Mouse (Mus musculus) midbrain, embryonic 11.5 days (tissue): ENCODE data around the gene Ptprm. TPM values are rescaled to one million over a fixed set of nuclear protein-coding genes. Genes with fewer than 3 reads are reported as not detected.

ENCODE experiments used
- ATAC-seq: fragments of 200-750 bp; cut with Nextera tagmentation; 2 replicates; pipeline ENCODE4 v1.8.0; 2017; ENCODE audit warnings: moderate TSS enrichment, moderate library complexity; ENCODE audit not compliant: low FRiP score
- DNase-seq: peaks from one replicate; pipeline ENCODE4 v3.0.0; 2015; ENCODE audit warnings: low spot score; ENCODE audit errors: missing footprints
- H3K27ac ChIP-seq: fragments of 300-500 bp; sonication (generic); 2 replicates; pipeline ENCODE4 v1.5.1; 2014; ENCODE audit warnings: low read depth, low read length
- H3K27me3 ChIP-seq: fragments of 300-500 bp; sonication (generic); 2 replicates; pipeline ENCODE4 v1.6.1; 2014; ENCODE audit warnings: mild to moderate bottlenecking, low read length, moderate library complexity, mixed read lengths; ENCODE audit not compliant: control insufficient read depth, insufficient read depth
- H3K36me3 ChIP-seq: fragments of 300-500 bp; sonication (generic); 2 replicates; pipeline ENCODE4 v1.6.1; 2014; ENCODE audit warnings: mild to moderate bottlenecking, low read length, moderate library complexity, mixed read lengths; ENCODE audit not compliant: control insufficient read depth, insufficient read depth
- H3K4me1 ChIP-seq: fragments of 300-500 bp; sonication (generic); 2 replicates; pipeline ENCODE4 v1.6.1; 2014; ENCODE audit warnings: low read length; ENCODE audit not compliant: control insufficient read depth, insufficient read depth
- H3K4me2 ChIP-seq: fragments of 300-500 bp; sonication (generic); 2 replicates; pipeline ENCODE4 v1.6.1; 2014; ENCODE audit warnings: mild to moderate bottlenecking, moderate library complexity
- H3K4me3 ChIP-seq: fragments of 300-500 bp; sonication (generic); 2 replicates; pipeline ENCODE4 v1.5.1; 2014; ENCODE audit warnings: low read depth, low read length
- H3K9ac ChIP-seq: fragments of 300-500 bp; sonication (generic); 2 replicates; pipeline ENCODE4 v1.6.1; 2014; ENCODE audit warnings: low read length
- H3K9me3 ChIP-seq: fragments of 300-500 bp; sonication (generic); 2 replicates; pipeline ENCODE4 v1.6.1; 2016; ENCODE audit warnings: low read length; ENCODE audit not compliant: control insufficient read depth
- WGBS: fragments of 180-500 bp; shearing (Covaris S2); extraction: QIAGEN DNeasy Blood & Tissue Kit; methylation state at CpG from one replicate; pipeline ENCODE4 v1.1.7; 2014; 5-methylcytosine and 5-hydroxymethylcytosine counted together
- polyA plus RNA-seq: library from polyadenylated mRNA; unstranded; fragments of >200 nt; fragmentation: Nextera tagmentation; extraction: Ambion mirVana; gene quantifications from 2 replicates; pipeline ENCODE4 v1.2.1, GENCODE M21; 2014

Ptprm gene
- polyA plus RNA-seq, 1 experiment from 2014 or later: 8.9 TPM

- ATAC-seq: no peak
- no peak overlapping the region for H3K4me3 ChIP-seq
- DNase-seq: no peak
- no peaks in the 10 kb centered on the region for H3K4me1 ChIP-seq
- H3K27me3 ChIP-seq: no peaks in the 10 kb centered on the region
- H3K4me2 ChIP-seq: no peak overlapping the region
- H3K27ac ChIP-seq: no peak overlapping the region
- no peaks in the 10 kb centered on the region for H3K36me3 ChIP-seq
- WGBS: 80% methylated on average over 8 of the region's 8 CpGs
- no peak overlapping the region for H3K9ac ChIP-seq
- H3K9me3 ChIP-seq: no peaks in the 10 kb centered on the region
Observed at GRCm38 (mm10) chr17:67136421-67136820, 217.8 kb downstream of the Ptprm start.

DNA sequence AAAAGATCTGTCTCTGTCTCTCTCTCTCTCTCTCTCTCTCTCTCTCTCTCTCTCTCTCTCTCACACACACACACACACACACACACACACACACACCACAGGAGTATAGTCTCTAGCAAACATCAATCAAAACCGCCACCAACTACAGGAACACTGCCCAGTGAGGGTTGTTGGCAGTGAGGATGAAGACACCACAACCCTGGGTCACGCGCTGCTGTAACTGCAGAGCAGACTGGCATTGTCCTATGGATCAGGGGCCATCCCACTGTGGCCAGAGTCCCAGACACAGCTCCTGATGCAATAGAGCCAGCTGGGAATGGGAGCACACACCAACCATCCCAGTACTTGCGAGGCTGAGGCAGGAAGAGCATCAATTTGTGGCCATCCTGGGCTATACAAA lies 220.0 kb downstream of the Ptprm start:
- 92% methylated on average over 4 of the region's 4 CpGs for WGBS
- Histone ChIP-seq H3K4me3 (no peak overlapping the region), H3K36me3 (no peaks in the 10 kb centered on the region), H3K27ac (no peak overlapping the region), H3K4me2 (no peak overlapping the region), H3K9ac (no peak overlapping the region), H3K4me1 (no peaks in the 10 kb centered on the region), H3K27me3 (no peaks in the 10 kb centered on the region), H3K9me3 (no peaks in the 10 kb centered on the region)
- no peak for DNase-seq
- no peak for ATAC-seq

DNA sequence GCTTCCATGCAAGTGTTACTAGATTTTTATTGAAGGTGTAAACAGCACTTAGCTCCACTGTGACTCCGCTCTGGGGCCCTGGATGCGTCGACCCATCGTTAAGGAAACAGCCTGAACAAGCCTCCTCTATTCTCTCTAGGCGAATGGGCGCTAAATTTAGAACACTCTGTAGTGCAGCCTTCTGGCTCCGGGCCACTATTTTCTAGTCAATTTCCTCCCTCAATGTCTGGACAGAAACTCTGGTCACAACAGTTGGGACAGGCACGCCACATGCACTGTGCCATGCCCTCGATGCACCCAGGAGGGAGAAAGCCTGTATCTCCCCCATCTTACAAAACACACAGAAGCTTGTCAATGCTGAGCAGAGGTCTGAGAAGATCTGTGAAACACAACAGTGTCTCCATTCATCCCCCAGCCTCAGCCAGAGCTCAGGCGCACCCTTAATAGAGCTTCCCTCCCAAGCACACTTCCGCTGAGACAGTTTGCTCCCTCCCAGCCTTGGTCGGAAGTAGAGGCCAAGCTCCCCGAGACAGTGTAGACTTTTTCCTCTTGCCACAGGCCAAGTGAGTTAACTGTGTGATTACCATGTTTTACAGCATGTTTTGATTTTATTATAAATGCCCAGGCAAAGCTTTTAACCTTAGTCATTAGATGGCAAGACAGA lies 220.7 kb downstream of the Ptprm start:
- DNase-seq (no peak), ATAC-seq (no peak)
- H3K4me3 ChIP-seq: no peak overlapping the region
- no peak overlapping the region for H3K27ac ChIP-seq
- no peaks in the 10 kb centered on the region for H3K9me3 ChIP-seq
- H3K4me2 ChIP-seq: no peak overlapping the region
- no peaks in the 10 kb centered on the region for H3K36me3 ChIP-seq
- H3K9ac ChIP-seq: no peak overlapping the region
- H3K27me3 ChIP-seq: no peaks in the 10 kb centered on the region
- WGBS: 82% methylated on average over 13 of the region's 13 CpGs
- H3K4me1 ChIP-seq: no peaks in the 10 kb centered on the region

DNA sequence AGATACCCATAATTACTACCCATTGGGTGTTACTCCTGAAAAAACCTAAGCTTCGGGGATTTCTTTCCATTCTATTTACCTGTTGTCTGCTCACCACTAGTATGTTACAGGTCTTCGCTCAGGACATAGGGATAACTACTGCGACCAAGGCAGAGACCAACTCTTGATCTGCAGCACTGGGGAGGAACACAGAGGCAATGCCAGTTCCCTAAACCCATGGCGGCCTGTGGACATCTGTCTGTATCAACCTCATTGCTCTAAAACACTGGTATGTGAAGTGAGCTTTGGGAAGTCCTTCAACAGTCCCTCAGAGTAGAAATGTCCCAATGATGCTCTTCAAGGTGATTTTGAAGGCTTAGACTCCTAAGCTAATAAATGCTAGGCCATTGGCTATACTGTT lies 221.2 kb downstream of the Ptprm start:
- H3K4me2 ChIP-seq: no peak overlapping the region
- no peak overlapping the region for H3K27ac ChIP-seq
- no peak for DNase-seq
- H3K9ac ChIP-seq: no peak overlapping the region
- H3K9me3 ChIP-seq: no peaks in the 10 kb centered on the region
- WGBS: 94% methylated on average over 4 of the region's 4 CpGs
- no peaks in the 10 kb centered on the region for H3K4me1 ChIP-seq
- no peak for ATAC-seq
- no peaks in the 10 kb centered on the region for H3K27me3 ChIP-seq
- no peak overlapping the region for H3K4me3 ChIP-seq
- H3K36me3 ChIP-seq: no peaks in the 10 kb centered on the region

DNA sequence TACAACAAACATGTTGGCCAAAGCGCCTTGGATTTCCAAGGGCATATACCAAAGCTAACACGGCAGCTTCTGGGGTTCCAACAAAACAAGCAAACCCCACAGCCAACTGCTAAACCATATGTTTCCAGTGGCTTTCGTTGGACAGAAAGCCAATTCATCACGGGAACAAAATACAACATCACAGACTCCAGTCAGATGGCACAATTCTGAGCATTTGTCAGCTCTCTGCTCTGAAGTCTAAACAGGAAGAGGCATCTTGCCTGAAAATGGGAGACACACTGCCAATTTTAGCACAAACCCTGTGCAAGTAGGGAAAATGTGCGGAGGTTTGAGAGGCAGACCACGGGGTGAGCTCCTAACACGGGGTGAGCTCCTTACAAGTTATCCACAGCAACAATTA lies 226.7 kb downstream of the Ptprm start:
- H3K4me1 ChIP-seq: no peaks in the 10 kb centered on the region
- no peaks in the 10 kb centered on the region for H3K27me3 ChIP-seq
- no peaks in the 10 kb centered on the region for H3K9me3 ChIP-seq
- no peak overlapping the region for H3K27ac ChIP-seq
- no peak overlapping the region for H3K4me3 ChIP-seq
- H3K9ac ChIP-seq: no peak overlapping the region
- DNase-seq: no peak
- no peaks in the 10 kb centered on the region for H3K36me3 ChIP-seq
- no peak overlapping the region for H3K4me2 ChIP-seq
- 88% methylated on average over 7 of the region's 7 CpGs for WGBS
- no peak for ATAC-seq

DNA sequence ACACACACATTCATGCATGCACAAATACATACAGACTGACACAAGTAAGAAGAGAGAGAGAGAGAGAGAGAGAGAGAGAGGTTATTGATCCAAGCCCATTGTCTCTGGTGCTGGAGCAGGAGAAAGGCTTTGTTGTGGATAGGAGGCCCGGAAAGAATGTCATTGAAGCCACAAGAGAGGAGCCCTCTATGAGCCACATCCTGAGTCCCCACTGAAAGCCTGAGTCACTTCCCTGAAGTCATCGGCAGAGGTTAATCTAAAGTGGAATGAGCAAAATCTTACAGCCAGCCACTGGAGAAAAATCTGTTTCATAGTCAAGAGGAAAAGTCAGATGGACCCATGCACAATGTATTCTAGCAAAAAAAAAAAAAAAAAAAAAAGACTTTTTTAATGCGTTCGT lies 228.7 kb downstream of the Ptprm start:
- Histone ChIP-seq H3K4me3 (no peak overlapping the region), H3K9ac (no peak overlapping the region), H3K27ac (no peak overlapping the region), H3K4me1 (no peaks in the 10 kb centered on the region), H3K27me3 (no peaks in the 10 kb centered on the region), H3K9me3 (no peaks in the 10 kb centered on the region), H3K4me2 (no peak overlapping the region), H3K36me3 (no peaks in the 10 kb centered on the region)
- WGBS: 66% methylated on average over 4 of the region's 4 CpGs
- ATAC-seq: no peak
- no peak for DNase-seq

DNA sequence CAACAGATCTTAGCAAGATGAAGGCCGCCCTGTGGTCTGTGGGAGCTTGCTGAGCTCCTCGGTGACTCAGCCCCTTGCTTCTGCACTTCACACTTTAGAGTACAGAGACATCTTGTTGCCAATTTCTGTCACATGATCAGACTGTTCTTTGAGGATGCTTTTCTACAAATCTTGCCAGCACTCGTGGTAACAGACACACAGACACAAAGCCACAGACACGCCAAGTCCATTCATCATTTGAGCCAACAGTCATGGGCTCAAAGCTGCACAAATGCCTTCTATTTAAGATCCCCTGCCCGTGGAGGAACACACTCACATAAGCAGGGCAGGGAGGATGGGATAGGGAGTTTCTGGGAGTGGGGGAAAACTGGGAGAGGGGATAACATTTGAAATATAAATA lies 230.0 kb downstream of the Ptprm start:
- no peak for DNase-seq
- no peak for ATAC-seq

DNA sequence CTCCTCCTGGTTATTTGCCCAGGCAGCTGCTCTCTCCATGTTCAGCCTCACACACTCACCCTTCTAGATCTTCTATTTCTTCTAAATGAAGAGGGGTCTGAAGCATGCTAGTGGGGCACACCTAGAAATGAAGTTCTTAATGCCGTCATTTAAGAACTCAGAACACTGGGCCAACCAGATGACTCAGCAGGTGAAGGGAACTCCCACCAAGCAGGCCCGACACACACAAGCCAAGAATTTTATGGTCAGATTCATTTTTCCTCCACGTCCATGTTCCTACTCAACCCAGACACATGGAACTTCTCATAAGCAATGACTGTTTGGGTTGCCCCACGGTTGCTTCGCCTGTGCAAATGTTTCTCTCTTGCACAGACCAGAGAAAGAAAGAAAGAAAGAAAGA lies 230.5 kb downstream of the Ptprm start:
- H3K27ac ChIP-seq: no peak overlapping the region
- no peak for DNase-seq

More for the DNA sequence above, 230.0 kb downstream of the Ptprm start:
- 78% methylated on average over 5 of the region's 5 CpGs for WGBS
- H3K4me2 ChIP-seq: no peak overlapping the region
- no peaks in the 10 kb centered on the region for H3K36me3 ChIP-seq
- no peak overlapping the region for H3K27ac ChIP-seq
- no peaks in the 10 kb centered on the region for H3K27me3 ChIP-seq
- H3K4me1 ChIP-seq: no peaks in the 10 kb centered on the region
- no peak overlapping the region for H3K9ac ChIP-seq
- H3K4me3 ChIP-seq: no peak overlapping the region
- H3K9me3 ChIP-seq: no peaks in the 10 kb centered on the region

GRCm38 (mm10) chr17:67120863-67121262 lies 233.4 kb downstream of the Ptprm start:
- ATAC-seq (no peak), DNase-seq (no peak)
- Histone ChIP-seq H3K4me1 (no peaks in the 10 kb centered on the region; the same call in 1 of the 2 replicates), H3K4me3 (no peak overlapping the region), H3K36me3 (no peaks in the 10 kb centered on the region), H3K27ac (no peak overlapping the region), H3K9me3 (no peaks in the 10 kb centered on the region), H3K9ac (no peak overlapping the region), H3K27me3 (no peaks in the 10 kb centered on the region), H3K4me2 (no peak overlapping the region)
- 73% methylated on average over 5 of the region's 5 CpGs for WGBS

More for the DNA sequence above, 230.5 kb downstream of the Ptprm start:
- H3K27me3 ChIP-seq: no peaks in the 10 kb centered on the region
- no peak for ATAC-seq
- no peak overlapping the region for H3K9ac ChIP-seq
- H3K4me3 ChIP-seq: no peak overlapping the region
- no peak overlapping the region for H3K4me2 ChIP-seq
- no peaks in the 10 kb centered on the region for H3K36me3 ChIP-seq
- WGBS: 82% methylated on average over 5 of the region's 5 CpGs
- H3K4me1 ChIP-seq: no peaks in the 10 kb centered on the region; the same call in 1 of the 2 replicates
- no peaks in the 10 kb centered on the region for H3K9me3 ChIP-seq
